Mouse (Mus musculus): ENCODE measurements at regions not wholly inside any gene's neighbourhood (a gene's known extent, or its start where the extent isn't known, plus 50 kb on each side); places are given as distances from the start of the nearest gene placed in this dataset.

DNA sequence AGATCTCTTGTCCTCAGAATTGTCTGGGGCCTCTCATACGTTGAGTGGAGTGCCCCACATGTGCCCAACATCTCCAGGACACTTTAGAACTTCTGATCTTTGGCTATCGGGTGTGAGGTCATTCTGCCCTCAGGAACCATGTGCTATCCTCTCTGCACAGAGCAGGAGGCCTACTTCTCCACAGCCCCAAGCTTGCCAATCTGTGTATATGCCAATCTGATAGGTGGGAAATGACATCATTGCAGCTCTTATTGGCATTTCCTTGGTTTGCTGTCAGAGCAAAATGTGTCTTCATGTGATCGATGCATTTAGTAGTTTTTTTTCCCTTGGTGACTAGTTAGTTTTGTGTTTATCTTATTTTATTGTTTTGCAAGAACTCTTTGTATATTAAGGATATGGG lies 108.8 kb upstream of the Ptpn1 start:
- DNase-seq (ENCODE audit: low spot score in 2 of 2): no peak

DNA sequence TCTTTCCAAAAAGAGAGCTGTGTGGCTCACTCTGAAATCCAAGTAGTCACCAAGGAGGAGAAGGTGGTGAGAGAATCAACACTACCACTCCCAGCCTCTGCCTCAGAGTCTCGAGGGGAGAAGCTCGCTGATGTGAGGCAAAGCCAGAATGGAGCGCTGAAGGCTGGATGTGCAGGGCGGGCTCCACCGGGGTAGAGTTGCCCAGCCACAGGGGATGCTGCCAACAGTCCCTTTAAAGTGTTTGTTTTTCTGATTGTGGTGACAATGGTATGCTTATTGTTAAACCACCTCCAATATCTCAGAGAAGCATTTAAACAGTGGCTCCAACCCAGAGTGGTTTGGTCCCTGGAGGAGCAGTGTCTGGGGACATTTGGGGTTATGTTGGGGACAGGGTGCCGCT lies 110.7 kb upstream of the Ptpn1 start:
- DNase-seq (ENCODE audit: low spot score in 2 of 2): no peak

DNA sequence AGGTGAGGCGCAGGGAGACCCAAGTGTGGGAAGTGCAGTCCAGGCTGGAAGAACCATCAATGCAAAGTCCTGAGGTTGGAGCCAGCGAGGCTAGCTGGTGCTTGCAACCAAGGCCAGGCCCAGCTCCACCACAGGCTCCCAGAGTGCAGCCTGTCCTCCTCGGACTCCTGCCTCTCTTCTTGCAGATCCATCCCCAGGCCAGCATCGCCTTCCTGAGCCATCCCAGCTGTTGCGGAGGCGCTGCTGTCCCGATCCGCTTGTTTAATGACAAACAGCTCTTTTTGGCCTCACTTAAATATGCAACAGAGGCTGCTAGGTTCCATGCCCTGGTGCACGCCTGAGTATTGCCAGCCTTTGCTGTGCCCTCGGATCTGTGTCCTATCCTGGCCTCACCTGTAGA lies 113.1 kb upstream of the Ptpn1 start:
- no peak for DNase-seq (ENCODE audit: low spot score in 2 of 2)

DNA sequence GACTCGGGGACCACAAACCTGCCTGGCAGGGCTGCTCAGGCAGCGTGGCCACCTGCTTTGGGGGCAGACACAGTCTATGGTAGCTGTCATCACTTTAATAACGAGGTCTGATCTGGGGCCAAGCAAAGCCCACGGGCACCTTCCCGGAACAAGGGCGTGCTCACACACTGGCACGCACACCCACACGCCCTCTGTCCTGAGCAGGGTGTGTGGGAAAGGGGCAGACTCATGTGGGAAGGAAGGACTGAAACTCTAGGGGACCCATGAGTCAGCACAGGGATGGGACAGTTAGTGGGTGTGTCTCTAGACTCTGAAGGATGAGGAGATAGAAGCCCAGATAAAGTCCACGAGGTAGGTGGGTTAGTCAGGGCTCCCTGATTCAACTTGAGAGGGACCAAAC lies 114.8 kb upstream of the Ptpn1 start:
- DNase-seq (ENCODE audit: low spot score in 2 of 2): no peak

DNA sequence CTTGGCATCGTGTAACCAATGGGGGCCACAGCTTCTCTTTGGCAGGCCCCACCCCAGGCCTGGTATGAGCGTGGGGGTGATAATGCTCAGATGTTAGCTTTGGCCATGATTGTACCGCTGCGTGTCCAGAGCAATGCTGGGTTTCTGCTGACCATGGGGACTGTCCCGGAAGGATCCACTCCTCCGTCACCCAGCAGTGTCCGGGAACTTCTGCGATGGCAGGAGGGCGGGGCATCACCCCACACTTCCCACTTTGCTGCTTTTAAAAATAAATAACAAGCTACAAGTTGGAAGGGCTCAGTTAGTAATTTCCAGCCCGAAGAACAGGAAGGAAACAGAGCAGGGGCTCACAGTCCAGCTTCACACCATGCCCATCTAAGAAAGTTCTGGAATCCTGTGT lies 116.7 kb upstream of the Ptpn1 start:
- DNase-seq (ENCODE audit: low spot score in 2 of 2): no peak

DNA sequence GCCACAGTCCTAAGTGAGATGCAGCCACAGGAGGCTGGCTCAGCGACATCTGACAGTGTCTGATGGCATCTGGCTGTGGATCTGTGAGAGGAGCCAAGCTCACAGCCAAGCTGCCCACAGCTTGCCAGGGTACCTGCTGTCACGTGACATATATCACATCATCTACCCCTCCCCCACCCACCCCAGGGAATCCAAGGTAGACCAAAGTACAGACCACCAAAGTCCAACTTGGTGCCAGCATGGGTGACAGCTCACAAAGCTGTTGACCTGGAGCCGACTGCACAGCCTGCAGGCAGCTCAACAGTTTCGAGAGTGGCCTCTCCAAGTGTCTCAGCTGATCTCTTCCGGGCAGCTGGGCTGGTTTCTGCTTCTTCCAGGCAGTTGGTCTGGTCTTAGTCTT lies 119.6 kb upstream of the Tmem189 start:
- DNase-seq (ENCODE audit: low spot score in 2 of 2): no peak

DNA sequence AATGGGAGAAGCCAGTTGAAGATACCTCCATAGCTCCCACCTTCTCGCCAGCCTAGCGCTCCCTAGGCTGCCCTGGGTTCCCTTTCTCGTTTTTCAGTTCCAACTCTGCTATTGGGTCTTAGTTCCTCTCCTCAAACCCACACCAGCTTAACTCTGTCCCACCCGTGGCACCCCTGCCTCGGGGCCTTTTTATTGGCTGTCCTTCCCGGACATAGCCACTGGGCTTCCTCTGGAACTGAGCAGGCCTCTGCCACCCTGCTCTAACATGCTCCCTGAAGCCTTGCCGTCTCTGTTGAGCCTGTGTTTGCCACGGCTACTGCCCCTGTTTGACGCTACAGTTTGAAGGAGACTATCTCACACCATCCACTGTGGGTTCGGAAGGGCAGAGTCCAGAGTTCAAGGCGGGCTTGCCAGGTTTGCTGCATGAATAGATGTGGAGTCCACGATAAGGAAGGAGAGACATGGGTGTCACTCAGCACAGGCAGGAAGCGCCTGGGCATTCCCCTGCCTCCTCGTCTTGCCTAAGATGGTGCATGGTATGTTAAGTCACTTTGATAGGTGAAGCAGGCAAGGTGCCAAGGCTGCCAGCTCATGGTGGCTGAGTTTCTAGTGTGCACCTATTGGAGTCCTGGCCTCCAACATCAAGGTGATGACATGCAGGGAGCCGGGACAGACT lies 116.1 kb upstream of the Tmem189 start:
- no peak for DNase-seq (ENCODE audit: low spot score in 2 of 2)

DNA sequence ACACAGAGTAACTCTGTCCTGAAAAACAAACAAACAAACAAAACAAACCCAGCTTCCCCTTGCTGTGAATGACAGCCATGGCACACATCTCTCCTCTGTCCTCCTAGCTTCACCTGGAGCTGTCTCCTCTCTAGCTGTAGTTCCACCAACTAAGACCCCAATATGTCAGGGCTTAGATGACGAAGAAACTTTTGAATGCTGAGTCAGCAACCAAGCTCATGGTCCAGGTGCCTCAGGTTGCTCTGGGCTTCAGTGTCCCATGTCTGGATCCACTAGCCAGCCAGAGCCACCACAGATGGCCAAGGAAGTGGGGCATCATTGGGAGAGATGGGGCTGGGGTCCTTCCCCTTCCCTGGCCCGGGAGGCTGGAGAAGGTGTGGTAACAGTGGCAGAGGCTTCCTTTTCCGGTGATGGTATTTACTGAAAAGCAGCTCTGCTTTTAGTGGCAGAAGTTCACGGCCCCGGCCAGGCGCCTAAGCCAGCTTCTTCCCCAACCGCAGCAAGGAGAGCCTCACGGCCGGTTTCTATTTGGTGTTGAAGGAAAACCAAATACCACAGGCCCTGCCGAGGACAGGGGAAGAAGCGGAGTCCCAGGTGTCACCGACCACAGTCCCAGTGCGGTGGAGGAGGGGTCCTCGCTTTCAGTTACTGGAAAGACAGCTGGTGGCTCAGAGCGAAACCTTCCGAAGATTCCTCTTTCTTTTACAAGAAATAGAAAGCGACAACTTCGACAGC lies 115.0 kb upstream of the Tmem189 start:
- DNase-seq (ENCODE audit: low spot score in 2 of 2): no peak

DNA sequence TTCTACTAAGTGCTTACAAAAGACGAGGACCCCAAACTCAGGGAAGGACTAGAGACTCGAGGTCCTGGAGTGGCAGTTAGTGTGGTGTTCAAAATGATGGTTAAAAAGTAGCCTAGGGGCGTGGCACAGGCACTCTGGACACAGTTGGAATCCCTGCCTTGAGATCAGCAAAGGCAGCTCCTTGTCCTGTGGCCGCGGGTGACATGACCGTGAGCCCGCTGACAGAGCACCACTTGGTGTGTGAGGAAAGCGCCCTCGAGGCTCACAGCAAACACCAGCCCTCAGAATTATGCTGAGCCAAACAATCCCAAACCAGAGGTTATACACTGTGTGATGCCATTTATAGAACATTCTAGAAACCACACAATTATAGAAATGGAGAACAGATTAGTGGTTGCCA lies 112.9 kb upstream of the Tmem189 start:
- DNase-seq (ENCODE audit: low spot score in 2 of 2): no peak

DNA sequence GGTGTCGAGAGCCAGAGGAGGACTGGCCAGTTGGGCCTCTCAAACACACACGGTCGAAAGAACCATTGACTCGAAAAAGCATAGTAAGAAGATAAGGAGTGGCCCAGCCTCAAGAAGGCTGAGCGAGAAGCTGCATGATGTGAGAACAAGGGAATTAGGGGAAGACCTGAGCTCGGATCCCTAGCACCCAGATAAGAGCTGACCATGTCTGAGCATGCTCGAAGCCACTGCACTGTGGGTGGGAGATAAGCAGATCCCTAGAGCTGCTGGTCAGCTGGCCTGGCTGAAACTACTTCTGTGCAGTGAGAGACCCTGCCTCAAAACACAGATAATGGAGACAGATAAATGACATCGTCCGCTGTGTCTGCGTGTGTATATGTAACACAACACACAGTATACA lies 111.8 kb upstream of the Tmem189 start:
- DNase-seq (ENCODE audit: low spot score in 2 of 2): no peak

DNA sequence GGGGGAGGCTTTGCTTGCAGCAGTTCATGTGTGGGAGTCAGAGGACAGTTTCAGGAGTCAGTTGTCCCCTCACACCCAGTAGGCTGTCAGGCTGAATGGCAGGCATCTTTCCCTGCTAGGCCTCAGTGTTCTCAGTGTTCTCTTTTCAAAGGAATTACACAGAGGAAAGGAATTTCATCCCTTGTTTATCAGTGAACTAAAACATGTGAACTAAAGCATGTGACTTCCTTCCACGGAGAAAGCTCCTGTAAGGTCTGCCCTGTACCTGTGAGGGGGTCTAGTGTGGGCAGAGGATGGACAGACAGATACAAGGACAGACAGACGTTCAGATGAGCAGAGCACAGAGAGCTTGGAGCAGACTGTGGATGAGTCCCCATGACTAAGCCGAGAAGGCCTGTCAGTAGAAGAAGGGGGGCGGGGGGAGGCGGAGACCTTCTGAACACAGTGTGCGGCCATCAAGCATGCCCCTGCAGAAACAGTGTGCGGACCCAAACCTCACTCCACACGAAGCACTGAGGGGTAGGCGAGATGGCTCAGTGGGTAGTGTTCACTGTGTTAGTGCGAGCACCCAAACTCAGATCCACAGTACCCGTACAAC lies 111.1 kb upstream of the Tmem189 start:
- DNase-seq (ENCODE audit: low spot score in 2 of 2): no peak

DNA sequence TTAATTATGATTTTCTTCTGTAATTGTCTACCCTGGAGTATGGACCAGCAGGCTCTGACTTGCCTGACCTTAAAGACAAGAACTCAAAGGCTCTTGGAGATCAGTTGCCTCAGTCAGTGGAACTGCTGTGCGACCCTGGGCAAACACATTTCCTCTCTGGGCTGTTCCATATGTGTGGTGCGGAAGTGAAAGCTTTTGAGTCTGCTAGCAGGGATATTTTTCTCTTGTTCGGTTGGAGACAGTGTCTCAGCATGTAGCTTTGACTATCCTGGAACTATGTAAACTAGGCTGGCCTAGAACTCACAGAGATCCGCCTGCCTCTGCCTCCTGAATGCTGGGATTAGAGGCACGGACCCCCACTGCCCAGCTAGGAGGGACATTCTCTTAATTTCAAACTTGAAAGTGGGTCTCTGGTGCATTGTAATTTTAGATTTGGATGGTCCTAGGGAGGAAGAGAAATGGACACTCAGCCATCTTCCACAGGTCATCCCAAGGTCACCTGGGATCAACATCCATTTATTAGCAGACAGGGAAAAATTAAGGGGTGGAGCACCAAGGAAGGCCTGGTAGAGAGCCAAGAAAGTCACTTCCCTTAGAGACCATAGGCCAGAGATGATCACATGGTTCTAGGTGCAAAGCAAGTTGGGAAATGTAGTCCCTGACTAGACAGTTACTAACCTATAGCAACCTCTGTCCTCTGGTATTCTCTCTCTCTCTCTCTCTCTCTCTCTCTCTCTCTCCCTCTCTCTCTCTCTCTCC lies 110.2 kb upstream of the Tmem189 start:
- DNase-seq (ENCODE audit: low spot score in 2 of 2): no peak

DNA sequence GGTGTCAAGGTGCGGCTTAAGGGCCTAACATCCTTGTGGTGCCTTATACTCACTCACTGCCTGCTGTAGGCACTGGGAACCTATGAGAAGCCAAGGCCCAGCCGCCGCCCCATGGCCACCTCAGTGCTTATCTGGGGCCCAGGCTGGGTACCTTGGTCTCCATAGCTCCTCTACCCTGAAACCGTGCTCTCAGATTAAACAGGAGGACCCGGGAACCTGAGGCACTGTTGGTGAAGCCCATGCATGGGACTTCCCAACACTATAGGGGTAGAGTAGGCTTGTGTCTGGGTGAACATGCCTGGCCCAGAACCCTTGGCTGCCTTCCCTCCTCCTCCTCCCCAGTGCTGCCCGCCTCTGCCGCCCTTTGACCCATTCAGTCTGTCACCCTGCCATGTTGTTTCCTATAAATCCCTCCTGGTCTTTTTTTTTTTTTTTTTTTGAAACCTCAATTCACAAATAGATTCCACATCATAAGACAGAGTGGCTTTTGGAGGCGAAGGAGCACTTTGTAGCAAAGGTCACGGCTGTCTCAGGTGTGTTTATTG lies 109.4 kb upstream of the Tmem189 start:
- no peak for DNase-seq (ENCODE audit: low spot score in 2 of 2)

DNA sequence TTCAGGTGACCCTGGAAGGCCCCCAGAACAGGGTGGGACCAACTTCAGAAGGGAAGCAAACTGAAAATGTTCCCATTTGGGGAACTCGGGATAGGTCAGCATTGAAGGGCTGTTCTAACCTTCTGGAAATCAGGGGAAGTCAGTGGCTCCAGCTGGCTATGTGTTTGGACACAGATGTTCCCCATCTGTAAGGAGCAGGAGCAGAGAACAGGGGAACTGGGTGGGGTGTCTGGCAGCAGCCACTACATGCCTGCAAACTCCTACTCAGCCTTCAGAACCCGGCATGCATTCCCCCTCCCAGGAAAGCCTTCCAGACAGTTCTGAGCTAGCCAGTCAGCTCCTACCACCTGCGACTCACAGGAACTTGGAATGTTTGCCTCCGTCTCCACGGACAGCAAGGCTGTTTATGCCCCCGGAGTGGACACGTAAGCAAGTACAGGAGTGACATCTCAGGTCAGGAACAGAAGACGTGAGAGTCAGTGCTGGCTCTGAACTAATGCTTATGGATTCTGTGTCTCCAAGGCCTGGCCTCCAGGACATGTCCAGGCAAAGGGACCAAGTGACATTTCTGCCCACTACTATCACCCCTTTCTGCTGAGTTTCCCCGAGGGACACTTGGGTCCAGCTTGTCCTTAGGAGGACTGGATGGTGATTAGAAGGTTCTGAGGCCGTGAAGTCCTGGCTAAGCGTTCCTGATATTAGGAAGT lies 108.6 kb upstream of the Tmem189 start:
- no peak for DNase-seq (ENCODE audit: low spot score in 2 of 2)

DNA sequence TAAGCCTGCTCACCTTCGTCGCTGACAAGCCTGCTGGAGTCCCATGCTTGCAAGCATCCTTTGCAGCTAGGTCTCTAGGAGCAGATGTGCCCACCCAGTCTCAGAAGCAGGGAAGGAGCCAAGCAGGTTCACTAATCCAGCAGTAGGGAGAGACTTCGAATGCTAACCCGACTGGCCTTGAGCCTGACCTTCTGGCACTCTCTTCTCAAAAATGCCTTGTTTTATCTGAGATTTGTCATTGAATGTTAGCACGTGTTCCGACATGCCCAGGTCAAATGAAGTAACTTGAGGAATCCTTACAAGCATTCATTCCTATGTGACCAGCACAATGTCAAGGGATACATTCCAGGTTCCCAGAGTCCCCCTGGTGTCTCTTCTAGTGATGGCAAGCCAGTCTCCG lies 105.9 kb upstream of the Tmem189 start:
- no peak for DNase-seq (ENCODE audit: low spot score in 2 of 2)

DNA sequence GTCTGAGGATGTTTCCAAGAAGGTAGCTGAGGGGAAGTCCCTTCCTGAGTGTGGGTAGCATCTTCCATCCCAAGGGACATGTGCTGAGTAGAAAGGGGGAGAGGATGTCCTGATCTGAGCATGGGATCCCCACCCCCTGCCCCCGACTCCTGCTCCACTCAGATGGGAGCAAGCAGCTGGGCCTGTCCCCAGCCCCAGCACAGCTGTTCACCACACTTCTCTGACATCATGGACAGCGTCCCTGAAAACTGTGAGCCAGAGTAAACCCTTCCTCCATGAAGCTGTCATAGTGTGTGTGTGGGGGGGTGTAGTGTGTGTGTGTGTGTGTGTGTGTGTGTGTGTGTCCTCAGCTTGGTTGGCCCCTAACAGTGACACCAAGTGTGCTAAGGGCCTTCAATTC lies 104.3 kb upstream of the Tmem189 start:
- DNase-seq (ENCODE audit: low spot score in 2 of 2): no peak

DNA sequence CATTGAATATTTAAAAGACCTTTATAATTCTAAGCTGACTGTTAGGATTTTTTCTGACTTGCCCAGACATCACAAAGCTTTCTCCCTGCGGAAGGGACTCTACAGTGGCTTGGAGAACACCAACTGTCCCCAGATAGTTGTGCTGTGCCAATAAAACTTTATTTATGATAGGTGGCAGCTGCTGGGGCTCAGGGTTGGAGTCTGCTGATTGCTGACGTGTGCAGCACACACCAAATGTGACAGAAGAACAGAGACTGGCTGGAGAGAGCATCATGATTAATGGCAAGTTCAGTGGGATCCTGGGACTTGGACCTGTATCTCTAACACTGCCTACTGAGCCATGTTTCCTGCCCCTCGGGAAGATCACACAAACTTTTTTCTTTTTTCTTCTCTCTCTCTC lies 103.1 kb upstream of the Tmem189 start:
- no peak for DNase-seq (ENCODE audit: low spot score in 2 of 2)

DNA sequence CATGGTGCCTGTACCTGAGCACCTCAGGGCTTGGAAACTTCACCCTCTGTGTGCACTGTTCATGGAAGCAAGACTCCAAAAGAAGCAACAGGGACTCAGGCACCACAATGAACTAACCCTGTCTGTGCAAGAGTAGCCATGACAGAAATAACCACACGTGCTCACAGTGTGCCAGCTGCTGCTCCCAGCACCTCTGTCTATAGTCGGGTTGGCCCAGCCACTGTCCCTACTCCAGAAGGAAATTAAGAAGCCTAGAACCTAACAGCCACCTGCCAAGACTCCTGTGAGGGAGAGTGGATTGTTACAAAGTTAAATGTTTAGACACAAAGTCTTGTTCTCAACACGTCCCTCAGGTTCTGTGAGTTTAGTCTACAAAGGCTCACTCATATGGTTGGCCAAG lies 102.7 kb upstream of the Tmem189 start:
- no peak for DNase-seq (ENCODE audit: low spot score in 2 of 2)

DNA sequence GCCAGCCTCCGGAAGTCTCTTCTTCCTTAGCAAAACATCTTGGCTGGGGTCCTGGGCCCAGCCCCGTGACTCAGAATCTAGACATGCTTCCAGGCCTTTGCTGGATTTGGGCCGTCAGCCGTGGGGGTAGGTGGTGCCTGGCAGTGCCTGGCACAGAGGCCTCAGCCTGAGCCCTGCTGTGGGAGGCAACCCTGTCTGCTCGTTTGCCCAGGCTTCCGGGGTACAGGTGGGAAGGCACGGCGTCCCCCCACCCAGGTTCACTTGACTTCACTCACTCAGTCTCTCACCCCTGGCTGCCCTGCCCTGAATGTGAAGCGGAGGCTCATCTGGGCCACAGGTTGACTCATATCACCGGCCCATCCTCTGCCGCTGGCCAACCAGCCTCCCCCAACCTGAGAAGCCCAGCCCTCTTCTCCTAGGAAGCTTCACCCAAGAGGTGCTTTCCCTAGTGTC lies 99.9 kb upstream of the Tmem189 start:
- DNase-seq (ENCODE audit: low spot score in 2 of 2): no peak

DNA sequence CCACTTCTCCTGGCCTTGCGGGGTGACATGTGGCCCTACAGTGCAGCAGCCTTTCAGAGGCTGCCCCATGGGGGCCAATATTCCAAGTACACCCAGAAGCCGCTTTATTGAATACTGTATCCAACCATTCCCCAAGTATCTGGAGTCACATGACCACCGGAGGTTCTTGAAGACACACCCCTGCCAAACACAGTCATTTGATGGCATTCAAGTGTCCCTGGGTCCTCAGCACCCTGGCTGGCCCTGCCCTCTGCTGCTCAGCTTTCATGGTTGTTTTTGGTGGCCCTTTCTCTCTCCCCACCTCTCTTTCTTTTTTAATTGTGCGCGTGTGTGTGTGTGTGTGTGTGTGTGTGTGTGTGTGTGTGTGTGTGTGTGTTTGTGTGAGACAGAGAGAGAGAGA lies 97.3 kb upstream of the Tmem189 start:
- no peak for DNase-seq (ENCODE audit: low spot score in 2 of 2)

DNA sequence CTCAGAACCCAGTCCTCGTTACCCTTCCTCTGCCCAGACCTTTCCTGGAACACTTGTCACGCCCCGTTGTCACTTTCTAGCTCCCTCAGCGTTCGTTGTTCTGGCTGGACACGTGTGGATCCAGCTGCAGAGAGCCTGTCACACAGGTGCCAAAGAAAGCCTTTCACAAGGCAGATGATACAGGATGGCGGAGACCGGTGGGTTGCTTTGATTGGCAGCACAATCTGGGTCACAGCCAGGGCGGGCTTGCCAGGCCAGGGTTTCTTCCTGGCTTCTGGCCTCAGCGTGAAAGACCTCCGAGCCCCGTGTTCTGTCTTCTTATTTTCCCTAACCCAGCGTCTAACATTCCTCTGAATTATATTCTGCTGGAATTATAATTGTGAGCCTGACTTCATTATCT lies 94.7 kb upstream of the Tmem189 start:
- DNase-seq (ENCODE audit: low spot score in 2 of 2): no peak
